Mouse (Mus musculus) cerebellum, postnatal 10 days (tissue): ENCODE measurements around the gene Prpf40b.

Experiments
- DNase-seq, 2 experiments: peaks; one replicate each; pipeline ENCODE4 v3.0.0; 2021; ENCODE audit warnings: mixed read lengths in 2 of 2

The Prpf40b gene

GRCm38 (mm10) chr15:99333676-99334065 is 38.8 kb downstream of the Prpf40b start:
- DNase-seq = peak; percentile 52 to 63

DNA sequence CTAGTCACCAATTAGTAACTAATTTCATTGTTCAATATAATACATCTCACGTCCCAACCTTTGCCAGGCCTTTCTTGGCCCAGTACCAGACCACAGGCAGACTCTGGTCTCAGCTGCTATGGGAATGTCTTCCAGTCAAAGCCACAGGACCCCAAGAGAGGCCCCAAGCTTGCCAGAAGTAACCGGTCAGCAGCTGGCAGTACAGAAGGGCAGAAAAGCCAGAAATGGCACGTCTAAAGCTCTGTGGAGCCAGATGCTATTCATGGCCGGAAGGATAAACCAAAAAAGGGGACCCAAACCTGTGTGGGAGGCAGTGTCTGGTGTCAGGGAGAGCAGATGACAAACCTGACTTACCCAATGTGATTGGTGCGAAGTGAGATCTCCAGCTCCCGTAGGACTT is 39.6 kb downstream of the Prpf40b start:
- DNase-seq = peak; percentile 83 to 85

DNA sequence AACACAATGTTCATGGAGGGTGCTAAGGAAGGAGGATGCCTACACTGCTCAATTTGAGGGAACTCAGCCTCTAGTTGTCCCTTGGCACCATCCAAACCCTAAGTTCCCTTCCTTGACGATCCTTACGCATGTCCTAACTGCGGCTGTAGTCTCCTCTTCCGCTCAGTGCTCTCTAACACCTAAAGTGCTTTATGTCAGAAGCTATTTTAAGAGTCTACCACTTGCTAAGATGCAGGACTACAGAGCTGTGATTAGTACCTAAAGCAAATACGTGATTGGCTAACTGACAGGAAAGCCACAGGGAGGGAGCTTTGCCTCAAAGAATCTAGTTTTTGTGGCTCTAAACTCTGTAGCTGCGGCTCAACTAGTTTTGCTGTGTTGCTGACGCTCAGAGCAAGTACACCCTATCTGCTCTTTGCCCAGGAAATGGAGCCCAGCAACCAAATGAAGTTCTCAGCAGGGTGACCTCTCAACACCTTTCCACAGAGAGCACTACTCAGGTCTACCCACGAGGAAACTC is 41.0 kb downstream of the Prpf40b start:
- no peak for DNase-seq

DNA sequence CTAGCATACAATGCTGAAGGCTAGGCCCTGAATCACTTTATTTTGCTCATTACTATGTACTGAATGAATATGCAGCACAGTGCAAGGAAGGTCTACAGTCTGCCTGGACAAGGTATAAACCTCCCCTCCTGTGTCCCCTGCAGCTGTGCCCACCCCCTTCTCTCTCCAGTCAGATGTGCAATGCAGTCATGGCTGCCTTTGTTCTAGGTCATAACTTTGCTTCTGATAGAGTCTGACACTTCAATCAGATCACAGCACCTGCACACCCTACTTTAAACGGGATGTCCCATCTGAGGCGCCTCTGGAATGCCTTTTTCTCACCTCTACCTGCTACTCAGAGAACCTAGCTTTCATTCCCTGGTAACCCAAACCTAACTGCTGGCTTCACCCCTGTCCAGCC is 44.0 kb downstream of the Prpf40b start:
- DNase-seq = no peak

- no peak for DNase-seq
Measured at GRCm38 (mm10) chr15:99339669-99340068, 44.8 kb downstream of the Prpf40b start.

- no peak for DNase-seq
Measured at GRCm38 (mm10) chr15:99341102-99341501, 46.2 kb downstream of the Prpf40b start.

DNA sequence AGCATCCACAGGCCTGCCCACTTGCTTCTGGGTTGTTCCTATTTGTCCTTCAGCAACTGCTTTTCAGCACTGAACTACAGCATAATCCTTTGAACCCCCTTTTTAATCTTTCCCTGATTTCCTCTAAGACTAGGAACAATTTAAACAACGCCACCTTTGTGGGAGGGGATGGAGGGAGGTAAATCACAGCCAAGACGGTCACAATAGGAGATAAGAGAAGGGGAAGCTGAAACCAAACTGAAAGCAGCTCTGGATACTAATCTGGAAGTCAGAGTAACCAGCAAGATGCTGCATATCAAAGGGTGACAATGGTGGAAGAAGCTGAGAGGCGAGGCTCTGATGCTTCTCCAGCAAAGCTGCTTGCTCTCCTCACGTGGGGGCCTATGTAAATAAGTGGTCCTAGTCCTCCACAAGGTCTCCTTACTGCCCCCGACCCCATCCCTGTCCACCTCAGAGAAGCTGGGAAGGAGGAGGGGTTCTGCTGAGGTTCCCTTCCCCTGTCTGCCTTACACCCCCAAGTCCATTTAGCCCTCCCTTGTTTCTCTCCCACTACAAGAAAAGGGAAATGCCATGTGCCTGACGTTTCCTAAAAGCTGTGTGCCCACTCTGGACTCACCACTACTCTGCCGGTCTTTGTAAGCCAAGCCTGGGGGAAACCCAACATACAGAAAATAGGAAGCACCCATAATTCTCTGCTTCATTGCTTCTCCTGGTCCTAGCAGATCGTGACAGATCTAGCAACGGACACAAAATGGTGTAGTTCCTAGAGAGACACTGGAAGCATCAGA is 47.5 kb downstream of the Prpf40b start:
- no peak for DNase-seq

GRCm38 (mm10) chr15:99343414-99344147 is 48.7 kb downstream of the Prpf40b start:
- peak; percentile 60 to 67 for DNase-seq

GRCm38 (mm10) chr15:99344148-99344870 is 49.4 kb downstream of the Prpf40b start:
- peak in 1 of 2 experiments; percentile 17 for DNase-seq

DNA sequence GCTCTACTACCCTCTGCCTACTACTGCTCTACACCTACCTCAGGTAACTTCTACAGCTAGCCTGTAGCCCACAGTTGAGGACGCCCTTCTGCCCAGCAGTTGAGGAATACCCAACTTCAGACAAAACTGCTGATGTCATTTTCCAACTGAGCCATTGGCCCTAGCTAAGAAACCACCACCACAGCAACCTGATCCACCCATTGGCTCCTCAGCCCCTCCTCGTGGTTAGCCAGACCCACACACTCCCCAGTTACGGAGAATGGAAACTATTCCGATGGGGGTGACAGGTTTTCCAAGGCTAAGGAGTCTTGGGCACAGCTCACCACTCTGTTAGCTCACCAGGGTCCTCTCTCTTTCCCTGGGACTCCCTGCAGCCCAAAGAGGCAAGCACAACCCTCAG is 50.1 kb downstream of the Prpf40b start:
- no peak for DNase-seq

GRCm38 (mm10) chr15:99351610-99352009 is 56.7 kb downstream of the Prpf40b start:
- no peak for DNase-seq

- DNase-seq = no peak
Measured at GRCm38 (mm10) chr15:99352306-99352705, 57.4 kb downstream of the Prpf40b start.

DNA sequence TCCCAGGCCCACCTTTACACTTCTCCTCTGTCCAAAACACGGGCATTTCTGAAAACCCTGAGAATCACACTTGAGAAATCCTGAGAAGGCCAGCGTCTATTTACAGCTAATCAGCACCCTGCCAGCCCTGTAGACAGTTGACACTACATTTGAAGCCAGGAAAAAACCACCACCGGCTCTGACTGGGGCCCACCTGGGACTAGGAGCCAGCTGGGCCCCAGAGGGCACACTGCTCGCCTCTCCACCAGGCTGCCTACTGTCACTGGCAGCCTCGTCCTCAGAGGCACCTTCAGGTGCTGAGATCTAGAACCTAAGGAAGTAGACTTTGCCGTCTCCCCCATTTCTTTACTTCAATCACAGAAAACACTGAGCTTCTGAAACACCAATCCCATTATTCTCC is 60.8 kb downstream of the Prpf40b start:
- DNase-seq = no peak

DNA sequence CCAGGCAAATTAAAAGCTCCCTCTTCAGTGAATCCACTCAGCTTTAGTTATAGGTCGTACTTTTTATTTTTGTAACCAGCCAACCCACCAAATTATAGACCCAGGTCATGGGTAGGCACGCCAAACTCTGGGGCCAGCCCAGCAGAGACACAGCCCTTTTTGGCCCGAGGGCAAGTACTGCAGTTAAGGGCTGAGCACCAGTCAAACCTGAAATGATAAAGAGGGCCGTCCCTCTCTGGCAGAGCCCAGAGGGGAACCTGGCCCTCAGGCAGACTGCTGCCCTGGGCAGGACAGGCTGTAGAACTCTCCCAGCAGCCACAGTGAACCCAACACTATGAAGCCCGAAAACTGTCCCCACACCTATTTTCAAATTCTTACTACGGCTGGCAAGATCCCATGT is 61.6 kb downstream of the Prpf40b start:
- DNase-seq = no peak

- DNase-seq = no peak
Measured at GRCm38 (mm10) chr15:99358952-99359351, 64.1 kb downstream of the Prpf40b start.

GRCm38 (mm10) chr15:99364022-99364530 is 69.2 kb downstream of the Prpf40b start:
- DNase-seq = no peak

DNA sequence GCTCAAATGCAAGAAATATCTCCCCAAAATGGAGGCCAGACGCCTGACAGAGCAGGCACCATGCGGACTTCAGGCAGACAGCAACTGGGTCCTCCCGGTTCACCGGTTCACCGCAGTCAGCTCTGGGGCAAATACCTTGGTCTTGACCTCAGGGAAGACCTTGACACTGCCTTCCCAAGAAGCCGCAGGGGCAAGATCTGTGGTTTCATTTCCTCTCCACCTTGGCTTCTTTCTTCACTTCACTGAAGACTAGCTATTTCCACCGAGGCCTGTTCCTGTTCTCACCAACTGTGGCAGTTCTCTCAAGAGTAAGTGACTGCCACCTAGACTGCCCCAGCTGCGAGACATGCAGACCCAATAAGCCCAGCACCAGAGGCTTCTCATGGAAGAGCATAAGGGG is 70.0 kb downstream of the Prpf40b start:
- DNase-seq = no peak
